In genomic region chr1:138842315-138842714, GRCm38 (mm10) we compare ENCODE assay signal across 8 mouse cellular contexts. TPM values are rescaled to one million over a fixed set of nuclear protein-coding genes. Genes with fewer than 3 reads are reported as not detected.
A peak's percentile ranks its signal among the peaks of the same experiment; 100 is the strongest.
DNase-seq lines count a peak whose midpoint lies in the region; ATAC-seq lines count a peak whose summit lies in the region.

No protein-coding gene starts in this region.

- ATAC-seq in heart, embryonic 12.5 days (ENCODE audit: insufficient number of reproducible peaks, low FRiP score), result no peak; the same call in 1 of the 2 replicates

- H3K9me3 ChIP-seq in heart, embryonic 12.5 days (replicated peaks), result no peaks in the 10 kb centered on the region
- H3K9me3 ChIP-seq in midbrain, embryonic 10.5 days (replicated peaks), result no peaks in the 10 kb centered on the region

- 0 out of 2 replicates have a peak overlapping the region, but pooled peaks have one; percentile 40 for H3K9ac ChIP-seq in heart, embryonic 12.5 days

- H3K36me3 ChIP-seq in heart, embryonic 12.5 days, result no peaks in the 10 kb centered on the region
- H3K36me3 ChIP-seq in midbrain, embryonic 10.5 days, result no peaks in the 10 kb centered on the region

- H3K27me3 ChIP-seq in heart, embryonic 12.5 days (replicated peaks), result peaks cover 62% of the 10 kb centered on the region
- H3K27me3 ChIP-seq in midbrain, embryonic 10.5 days (ENCODE audit: low read depth, poor library complexity, severe bottlenecking), result peaks cover 100% of the 10 kb centered on the region

- intact Hi-C loops in heart, postnatal 36 days (cut with DNase I), result no loop called here

- 3% methylated on average over 8 of the region's 8 CpGs for WGBS in heart, embryonic 12.5 days
- WGBS in midbrain, embryonic 10.5 days, result under 1% methylated on average over 8 of the region's 8 CpGs

- DNase-seq in heart, postnatal 36 days, result no peak
- DNase-seq in ZHBTc4 (ENCODE audit: low read depth, low spot score), result peak; percentile 47
- DNase-seq in heart, postnatal 4 days, result peak; percentile 22
- peak; percentile 66 for DNase-seq in midbrain, embryonic 10.5 days (ENCODE audit: low spot score)
- no peak for DNase-seq in spleen, postnatal 10 days (ENCODE audit: low spot score in 2 of 2)
- no peak for DNase-seq in natural killer cell, adult 2 months (ENCODE audit: low spot score in 2 of 2)
- DNase-seq in gastrocnemius, adult 8-10 months (ENCODE audit: low spot score in 2 of 2), result no peak

- peaks cover 33% of the 10 kb centered on the region; the same call in 1 of the 2 replicates for H3K4me1 ChIP-seq in heart, embryonic 12.5 days (replicated peaks)
- H3K4me1 ChIP-seq in midbrain, embryonic 10.5 days, result peaks cover 62% of the 10 kb centered on the region

- H3K4me3 ChIP-seq in heart, embryonic 12.5 days, result peak overlapping the region; percentile 46
- H3K4me3 ChIP-seq in midbrain, embryonic 10.5 days, result peak overlapping the region; percentile 59

- no peak overlapping the region for H3K27ac ChIP-seq in heart, embryonic 12.5 days (ENCODE audit: poor library complexity, severe bottlenecking)
- peak overlapping the region; percentile 77 for H3K27ac ChIP-seq in midbrain, embryonic 10.5 days (replicated peaks)

- peak overlapping the region; percentile 73 for H3K4me2 ChIP-seq in heart, embryonic 12.5 days

RNA-seq across cellular contexts. Expression of gene Lhx9, which starts 6.1 kb away (rescaled TPM):
- polyA plus RNA-seq in heart, embryonic 12.5 days (2016; fragmentation: Nextera tagmentation; extraction: Ambion mirVana), result 1.0 and 1.2 TPM in 2 replicates
- total RNA-seq in heart, postnatal 36 days (2021), result not detected
- total RNA-seq in heart, postnatal 4 days (2021), result not detected
- polyA plus RNA-seq in midbrain, embryonic 10.5 days (2016; fragmentation: Nextera tagmentation; extraction: Ambion mirVana), result 11.4 and 21.1 TPM in 2 replicates
- not detected for total RNA-seq in gastrocnemius, adult 8-10 months (2022)

RNA-seq across cellular contexts. Expression of gene 2310009B15Rik, which starts 14.3 kb away (rescaled TPM):
- polyA plus RNA-seq in heart, embryonic 12.5 days (2016; fragmentation: Nextera tagmentation; extraction: Ambion mirVana), result 26.6 and 31.3 TPM in 2 replicates
- total RNA-seq in heart, postnatal 36 days (2021), result 10 to 100 TPM; 10.8 to 15.2 TPM
- total RNA-seq in heart, postnatal 4 days (2021), result 10 to 100 TPM; 15.8 to 20.3 TPM
- 45.3 and 47.1 TPM in 2 replicates for polyA plus RNA-seq in midbrain, embryonic 10.5 days (2016; fragmentation: Nextera tagmentation; extraction: Ambion mirVana)
- 10 to 100 TPM; 15.9 to 19.9 (median 18.9) TPM for total RNA-seq in gastrocnemius, adult 8-10 months (2022)

Comparison
In these comparisons a context has a peak if more than half of its experiments do, and no peak if none do; other contexts are left out.
1. DNase-seq: peak in ZHBTc4 (single experiment), heart, postnatal 4 days (single experiment) and midbrain, embryonic 10.5 days (single experiment); none in heart, postnatal 36 days (0 of 2), spleen, postnatal 10 days (0 of 2), natural killer cell, adult 2 months (0 of 2) and gastrocnemius, adult 8-10 months (0 of 2).